Mouse (Mus musculus) midbrain, embryonic 13.5 days (tissue): Measurements from ENCODE around the gene Sh3bp5. TPM values are rescaled to one million over a fixed set of nuclear protein-coding genes. Genes with fewer than 3 reads are reported as not detected.

Experiments used
- ATAC-seq: fragments of 200-750 bp; cut with Nextera tagmentation; 2 replicates; pipeline ENCODE4 v1.8.0; 2017; ENCODE audit warnings: mild to moderate bottlenecking, moderate TSS enrichment, moderate library complexity
- H3K27ac ChIP-seq: fragments of 300-500 bp; sonication (generic); 2 replicates; pipeline ENCODE4 v1.5.1; 2015; ENCODE audit warnings: inconsistent platforms, mild to moderate bottlenecking, moderate library complexity
- H3K27me3 ChIP-seq: fragments of 300-500 bp; sonication (generic); 2 replicates; pipeline ENCODE4 v1.6.1; 2015; ENCODE audit warnings: mild to moderate bottlenecking, inconsistent platforms
- H3K36me3 ChIP-seq: fragments of 300-500 bp; sonication (generic); 2 replicates; pipeline ENCODE4 v1.6.1; 2015; ENCODE audit warnings: mild to moderate bottlenecking, inconsistent platforms
- H3K4me1 ChIP-seq: fragments of 300-500 bp; sonication (generic); replicated peaks from 2 replicates; pipeline ENCODE4 v1.6.1; 2015; ENCODE audit warnings: inconsistent platforms
- H3K4me2 ChIP-seq: fragments of 300-500 bp; sonication (generic); replicated peaks from 2 replicates; pipeline ENCODE4 v1.6.1; 2015; ENCODE audit warnings: moderate library complexity, mild to moderate bottlenecking, inconsistent platforms
- H3K4me3 ChIP-seq: fragments of 300-500 bp; sonication (generic); replicated peaks from 2 replicates; pipeline ENCODE4 v1.5.1; 2015; ENCODE audit warnings: mild to moderate bottlenecking, inconsistent platforms
- H3K9ac ChIP-seq: fragments of 300-500 bp; sonication (generic); replicated peaks from 2 replicates; pipeline ENCODE4 v1.6.1; 2015; ENCODE audit warnings: mild to moderate bottlenecking, inconsistent platforms
- H3K9me3 ChIP-seq: fragments of 300-500 bp; sonication (generic); 2 replicates; pipeline ENCODE4 v1.6.1; 2016; ENCODE audit warnings: mild to moderate bottlenecking, inconsistent platforms
- WGBS: fragments of 180-500 bp; shearing (Covaris S2); methylation state at CpG from one replicate; pipeline ENCODE4 v1.1.7; 2015; 5-methylcytosine and 5-hydroxymethylcytosine counted together
- polyA plus RNA-seq: library from polyadenylated mRNA; unstranded; fragments of >200 nt; fragmentation: Nextera tagmentation; extraction: Ambion mirVana; gene quantifications from 2 replicates; pipeline ENCODE4 v1.2.1, GENCODE M21; 2015

Sh3bp5 gene
- polyA plus RNA-seq, 1 experiment from 2014 or later = 111 TPM

DNA sequence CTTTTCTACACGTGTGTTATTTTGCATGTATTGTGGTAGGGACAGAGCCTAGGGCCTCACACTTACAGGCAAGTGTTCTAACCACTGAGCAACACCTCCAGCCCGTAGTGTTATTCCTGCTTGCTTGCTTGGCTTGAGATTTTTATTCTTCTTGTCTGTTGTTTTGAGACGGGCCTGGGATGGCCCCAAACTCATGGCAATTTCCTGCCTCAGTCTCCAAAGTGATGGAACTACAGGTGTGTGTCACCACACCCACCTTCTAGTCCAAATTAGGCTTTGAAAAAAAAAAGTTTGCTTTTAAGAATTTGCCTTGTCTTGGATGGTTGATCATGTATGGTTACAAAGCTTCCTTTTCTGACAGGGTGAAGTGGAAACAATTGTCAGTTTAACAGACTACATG is 19.5 kb downstream of the Sh3bp5 start:
- Histone ChIP-seq H3K27me3 (no peaks in the 10 kb centered on the region), H3K36me3 (peaks cover under 1% of the 10 kb centered on the region; the same call in 1 of the 2 replicates), H3K9me3 (no peaks in the 10 kb centered on the region), H3K4me2 (no peak overlapping the region), H3K4me3 (no peak overlapping the region), H3K27ac (no peak overlapping the region), H3K9ac (no peak overlapping the region), H3K4me1 (peaks cover 33% of the 10 kb centered on the region)
- no peak for ATAC-seq
- 76% methylated on average over 3 of the region's 3 CpGs for WGBS

DNA sequence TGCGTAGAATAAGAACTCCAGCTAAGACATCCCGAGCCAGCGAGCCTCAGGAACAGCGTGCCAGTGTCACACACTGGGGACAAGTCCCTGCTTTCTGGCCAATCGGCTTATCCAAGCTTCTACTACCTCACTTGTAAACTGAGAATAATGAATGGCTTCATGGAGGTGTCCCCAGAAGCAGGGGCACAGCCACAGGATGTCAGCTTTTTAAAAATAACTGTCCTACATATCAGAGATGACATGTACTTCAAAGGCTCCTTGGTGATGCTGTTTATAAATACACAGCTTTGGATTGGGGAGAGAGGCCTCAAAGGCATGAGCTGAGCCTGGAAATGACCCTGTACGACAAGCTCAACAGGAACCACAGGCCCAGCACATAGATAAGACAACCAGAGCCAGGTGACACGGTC is 20.9 kb downstream of the Sh3bp5 start:
- no peak for ATAC-seq
- H3K9ac ChIP-seq = no peak overlapping the region
- no peaks in the 10 kb centered on the region for H3K27me3 ChIP-seq
- no peak overlapping the region for H3K27ac ChIP-seq
- H3K9me3 ChIP-seq = no peaks in the 10 kb centered on the region
- peaks cover 27% of the 10 kb centered on the region for H3K4me1 ChIP-seq
- no peak overlapping the region for H3K4me2 ChIP-seq
- peaks cover 15% of the 10 kb centered on the region for H3K36me3 ChIP-seq
- H3K4me3 ChIP-seq = no peak overlapping the region
- 81% methylated on average over 7 of the region's 7 CpGs for WGBS

DNA sequence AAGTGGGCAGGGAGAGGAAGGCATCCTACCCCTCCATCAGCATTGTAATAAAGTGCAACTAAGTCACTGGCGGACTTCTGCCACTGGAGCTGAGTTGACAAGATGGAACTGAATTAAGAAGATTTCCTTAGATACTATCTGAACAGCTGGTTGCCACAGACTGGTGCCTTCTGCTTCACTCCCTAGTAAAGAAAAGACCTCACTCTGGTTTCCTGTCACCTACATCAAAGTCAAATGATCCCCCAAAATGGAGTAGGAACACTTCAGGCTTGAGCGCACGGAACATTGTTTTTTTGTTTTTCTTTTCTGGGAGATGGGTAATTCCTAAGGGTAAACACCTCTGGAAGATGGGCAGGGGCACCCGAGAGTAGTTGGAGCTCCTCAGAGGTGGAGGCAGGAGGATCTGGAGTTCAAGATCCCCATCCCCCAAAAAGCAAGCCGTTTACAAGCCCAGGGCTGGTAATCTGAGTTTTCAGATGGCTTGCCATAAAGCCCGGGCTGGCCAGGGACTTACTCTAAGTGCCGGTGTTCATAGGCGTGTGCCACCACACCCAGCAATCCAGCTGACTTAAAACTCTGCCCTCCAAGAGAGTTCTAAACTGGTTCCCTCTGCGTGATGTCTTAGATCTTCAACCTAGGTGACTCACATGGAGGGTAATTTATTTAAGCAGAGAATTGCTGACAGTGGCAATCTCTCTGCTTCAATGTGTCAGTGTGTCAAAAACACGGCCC is 21.5 kb downstream of the Sh3bp5 start:
- no peak overlapping the region for H3K4me2 ChIP-seq
- peaks cover 27% of the 10 kb centered on the region for H3K4me1 ChIP-seq
- H3K27ac ChIP-seq = no peak overlapping the region
- H3K9ac ChIP-seq = no peak overlapping the region
- WGBS = 80% methylated on average over 10 of the region's 10 CpGs
- H3K27me3 ChIP-seq = no peaks in the 10 kb centered on the region
- ATAC-seq = no peak
- no peak overlapping the region for H3K4me3 ChIP-seq
- H3K9me3 ChIP-seq = no peaks in the 10 kb centered on the region
- peaks cover 15% of the 10 kb centered on the region for H3K36me3 ChIP-seq

DNA sequence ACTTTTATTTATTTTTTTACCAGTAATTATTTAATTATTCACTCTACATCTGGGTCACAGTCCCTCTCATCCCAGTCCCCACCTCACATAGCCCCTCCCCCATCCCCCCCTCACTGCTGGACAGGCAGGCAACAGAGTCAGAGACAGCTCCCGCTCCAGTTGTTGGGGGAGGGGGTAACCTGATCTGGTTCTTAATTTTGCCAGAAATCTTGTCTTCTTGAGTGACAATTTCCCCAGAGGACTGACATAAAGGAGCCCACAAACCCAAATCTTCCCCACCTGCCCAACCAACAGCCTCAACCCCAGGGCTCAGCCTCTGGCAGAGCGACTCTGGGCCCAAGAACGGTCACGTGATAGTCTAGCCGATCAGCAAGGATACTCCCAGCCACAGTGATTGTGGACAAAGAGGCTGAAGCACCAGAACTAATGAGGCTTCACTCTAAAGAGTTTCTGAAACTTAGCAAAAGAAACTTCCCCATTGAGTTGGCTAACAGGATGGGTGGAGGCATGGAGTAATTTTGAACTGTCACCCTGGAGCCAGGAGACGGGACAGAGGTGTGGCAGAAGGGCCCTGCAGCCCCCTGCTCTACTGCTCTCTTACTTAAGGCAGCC is 22.3 kb downstream of the Sh3bp5 start:
- H3K4me1 ChIP-seq = peaks cover 24% of the 10 kb centered on the region
- peaks cover 15% of the 10 kb centered on the region for H3K36me3 ChIP-seq
- no peaks in the 10 kb centered on the region for H3K9me3 ChIP-seq
- no peak overlapping the region for H3K27ac ChIP-seq
- ATAC-seq = no peak
- H3K27me3 ChIP-seq = no peaks in the 10 kb centered on the region
- WGBS = 18% methylated on average over 6 of the region's 6 CpGs
- no peak overlapping the region for H3K9ac ChIP-seq
- H3K4me3 ChIP-seq = no peak overlapping the region
- no peak overlapping the region for H3K4me2 ChIP-seq

DNA sequence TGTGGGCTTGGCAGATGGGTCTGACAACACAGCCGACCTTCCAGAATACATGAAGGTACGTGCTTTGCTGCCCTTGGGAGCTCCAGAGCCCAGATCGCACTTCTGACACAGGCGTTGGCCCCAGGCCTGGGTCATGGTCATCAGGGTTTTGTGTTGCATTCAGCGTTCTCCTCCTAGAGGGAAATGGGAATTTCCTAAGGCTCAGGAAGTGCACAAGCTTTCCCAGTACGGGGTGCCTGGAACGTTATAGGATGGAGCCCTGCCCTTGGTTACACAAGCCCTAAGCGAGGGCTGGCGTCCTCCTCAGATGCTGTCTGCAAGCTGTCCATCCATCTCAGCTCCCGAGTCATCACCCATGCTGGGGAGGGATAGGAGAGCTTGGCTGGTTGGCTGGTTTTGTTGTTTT is 23.2 kb downstream of the Sh3bp5 start:
- Histone ChIP-seq H3K9me3 (no peaks in the 10 kb centered on the region), H3K4me2 (no peak overlapping the region), H3K9ac (no peak overlapping the region), H3K27ac (no peak overlapping the region), H3K4me3 (no peak overlapping the region), H3K36me3 (peaks cover 19% of the 10 kb centered on the region), H3K27me3 (no peaks in the 10 kb centered on the region), H3K4me1 (peaks cover 24% of the 10 kb centered on the region)
- no peak for ATAC-seq
- 85% methylated on average over 10 of the region's 10 CpGs for WGBS

DNA sequence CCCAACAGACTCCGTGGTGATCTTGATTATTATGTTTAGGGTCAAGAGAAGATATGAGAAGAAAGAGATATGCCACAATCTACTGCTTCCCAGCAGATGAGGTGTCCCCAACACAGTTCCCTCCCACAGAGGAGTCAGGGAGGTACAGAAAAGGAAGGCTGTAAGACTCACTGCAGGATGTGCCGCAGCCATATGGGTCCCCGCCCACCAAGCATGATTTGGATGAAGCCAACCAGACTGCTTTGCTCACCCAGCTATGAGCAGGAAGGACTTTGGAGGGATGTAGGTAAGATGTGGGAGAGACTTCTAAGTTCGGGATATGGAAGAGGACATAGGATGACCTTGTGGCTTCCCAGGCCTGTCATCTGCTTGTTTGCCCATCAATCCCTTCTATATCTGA is 25.1 kb downstream of the Sh3bp5 start:
- peaks cover 33% of the 10 kb centered on the region for H3K36me3 ChIP-seq
- 91% methylated on average over 4 of the region's 4 CpGs for WGBS

DNA sequence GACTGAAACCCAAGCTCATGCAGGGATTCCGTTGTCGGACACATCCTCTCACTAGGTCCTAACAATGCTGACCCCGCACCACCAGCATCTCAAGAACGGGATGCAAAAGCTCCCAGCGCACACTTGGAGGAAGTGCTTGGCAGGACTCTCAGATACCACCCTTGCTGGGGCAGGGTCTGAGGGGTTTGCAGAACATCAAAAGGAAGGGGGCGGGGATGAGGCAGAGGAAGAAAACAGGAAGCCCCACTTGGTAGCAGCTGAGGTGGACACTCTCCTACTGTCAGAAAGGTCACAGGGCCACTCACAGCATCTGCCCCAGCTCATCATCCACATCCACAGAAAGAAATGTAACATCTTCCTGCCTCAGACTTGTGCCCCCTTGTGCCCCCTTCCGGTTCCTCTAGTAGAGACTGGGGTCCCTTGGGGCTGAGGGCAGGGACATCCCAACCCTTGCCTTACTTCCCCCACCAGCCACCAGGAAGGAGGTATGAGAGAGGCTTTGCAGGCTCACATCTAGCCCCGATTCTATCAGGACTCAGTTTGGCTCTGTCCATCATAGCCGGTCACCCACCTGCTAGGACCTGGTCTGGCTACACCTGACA is 25.7 kb downstream of the Sh3bp5 start:
- peaks cover 22% of the 10 kb centered on the region for H3K4me1 ChIP-seq
- H3K9me3 ChIP-seq = no peaks in the 10 kb centered on the region
- H3K27me3 ChIP-seq = no peaks in the 10 kb centered on the region
- ATAC-seq = no peak
- peaks cover 35% of the 10 kb centered on the region for H3K36me3 ChIP-seq
- H3K27ac ChIP-seq = no peak overlapping the region
- no peak overlapping the region for H3K9ac ChIP-seq
- 86% methylated on average over 9 of the region's 9 CpGs for WGBS
- no peak overlapping the region for H3K4me3 ChIP-seq
- H3K4me2 ChIP-seq = no peak overlapping the region

More for the DNA sequence above, 25.1 kb downstream of the Sh3bp5 start:
- H3K27me3 ChIP-seq = no peaks in the 10 kb centered on the region
- H3K27ac ChIP-seq = no peak overlapping the region
- no peak for ATAC-seq
- H3K4me1 ChIP-seq = peaks cover 24% of the 10 kb centered on the region
- H3K9me3 ChIP-seq = no peaks in the 10 kb centered on the region
- H3K4me3 ChIP-seq = no peak overlapping the region
- no peak overlapping the region for H3K9ac ChIP-seq
- H3K4me2 ChIP-seq = no peak overlapping the region

DNA sequence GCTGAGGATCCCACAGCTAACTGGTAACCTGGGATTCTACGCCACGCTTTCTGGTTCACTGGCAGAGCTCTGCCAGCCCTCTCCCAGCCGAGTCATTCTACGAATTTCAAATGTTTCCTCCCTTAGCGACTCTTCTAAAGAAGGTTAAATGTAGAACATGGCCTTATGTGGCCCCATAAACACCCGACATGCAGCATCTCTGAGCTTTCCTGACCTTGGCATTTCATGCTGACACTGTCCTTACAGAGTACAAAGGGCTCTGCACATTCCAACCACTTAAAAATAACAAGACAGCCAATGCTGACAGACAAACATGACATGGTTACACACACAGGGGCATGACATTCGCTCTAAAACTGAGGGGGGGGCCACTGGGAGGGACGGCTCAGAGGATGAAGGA is 27.2 kb downstream of the Sh3bp5 start:
- Histone ChIP-seq H3K27ac (no peak overlapping the region), H3K9ac (no peak overlapping the region), H3K4me3 (no peak overlapping the region), H3K27me3 (no peaks in the 10 kb centered on the region), H3K36me3 (peaks cover 35% of the 10 kb centered on the region), H3K4me1 (peaks cover 16% of the 10 kb centered on the region), H3K9me3 (no peaks in the 10 kb centered on the region), H3K4me2 (no peak overlapping the region)
- 65% methylated on average over 8 of the region's 8 CpGs for WGBS
- no peak for ATAC-seq

DNA sequence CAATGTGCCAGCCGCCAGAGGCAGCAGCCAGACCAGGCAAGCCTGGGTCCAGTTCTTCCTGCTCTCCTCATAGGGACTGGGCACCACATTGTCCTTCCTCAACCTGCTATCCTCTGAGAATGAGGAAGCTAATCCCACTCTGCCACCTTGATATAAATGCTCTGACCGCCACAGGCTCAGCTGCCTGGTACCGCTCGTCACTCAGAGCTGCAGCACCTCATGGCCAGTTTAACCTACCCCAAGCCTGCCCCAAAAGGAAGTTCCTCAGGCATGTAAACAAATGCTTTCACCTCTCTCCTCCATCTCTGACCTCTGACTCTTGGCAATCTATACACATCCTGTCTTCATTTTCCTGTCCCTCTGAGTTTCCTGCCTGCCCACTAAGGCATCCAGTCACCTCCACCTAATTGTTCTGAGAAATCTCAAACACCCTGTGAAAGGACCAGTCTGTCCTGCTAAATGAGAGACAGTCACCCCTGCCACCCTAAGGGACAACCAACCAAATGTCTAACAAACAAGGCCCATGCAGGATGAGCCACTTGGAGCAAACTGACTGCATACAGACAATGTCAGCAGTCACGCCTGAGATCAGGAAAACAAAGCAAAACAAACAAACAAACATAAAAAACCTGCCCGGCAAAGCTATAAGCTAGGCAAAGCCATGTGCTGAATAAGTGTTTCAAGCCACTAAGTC is 27.8 kb downstream of the Sh3bp5 start:
- Histone ChIP-seq H3K36me3 (peaks cover 38% of the 10 kb centered on the region), H3K27me3 (no peaks in the 10 kb centered on the region), H3K9ac (no peak overlapping the region), H3K4me1 (peaks cover 10% of the 10 kb centered on the region; the same call in 1 of the 2 replicates), H3K27ac (no peak overlapping the region), H3K9me3 (no peaks in the 10 kb centered on the region), H3K4me3 (no peak overlapping the region), H3K4me2 (no peak overlapping the region)
- no peak for ATAC-seq
- 74% methylated on average over 6 of the region's 6 CpGs for WGBS

DNA sequence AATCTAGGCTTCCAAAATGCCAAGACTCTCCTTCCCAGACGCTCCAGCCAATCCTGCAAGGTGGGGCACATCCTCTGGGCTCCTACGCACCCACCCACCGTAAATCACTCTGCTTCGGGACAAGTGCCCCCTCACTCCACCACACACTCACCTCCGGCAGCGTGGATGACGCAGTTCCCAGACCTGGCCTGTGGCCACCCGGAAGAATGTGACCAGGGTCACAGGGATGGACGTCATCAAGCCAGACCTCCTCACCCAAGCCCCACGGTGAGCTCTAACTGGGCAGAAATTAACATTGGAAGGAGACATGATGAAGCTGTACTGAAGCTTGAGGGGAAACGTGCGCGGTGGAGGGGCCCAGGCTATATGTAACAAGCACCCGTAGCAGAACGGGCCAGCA is 28.7 kb downstream of the Sh3bp5 start:
- ATAC-seq = no peak
- Histone ChIP-seq H3K4me1 (peaks cover 2% of the 10 kb centered on the region; the same call in 1 of the 2 replicates), H3K9me3 (no peaks in the 10 kb centered on the region), H3K27ac (no peak overlapping the region), H3K4me3 (no peak overlapping the region), H3K9ac (no peak overlapping the region), H3K36me3 (peaks cover 43% of the 10 kb centered on the region), H3K27me3 (no peaks in the 10 kb centered on the region), H3K4me2 (no peak overlapping the region)
- WGBS = 90% methylated on average over 15 of the region's 15 CpGs

DNA sequence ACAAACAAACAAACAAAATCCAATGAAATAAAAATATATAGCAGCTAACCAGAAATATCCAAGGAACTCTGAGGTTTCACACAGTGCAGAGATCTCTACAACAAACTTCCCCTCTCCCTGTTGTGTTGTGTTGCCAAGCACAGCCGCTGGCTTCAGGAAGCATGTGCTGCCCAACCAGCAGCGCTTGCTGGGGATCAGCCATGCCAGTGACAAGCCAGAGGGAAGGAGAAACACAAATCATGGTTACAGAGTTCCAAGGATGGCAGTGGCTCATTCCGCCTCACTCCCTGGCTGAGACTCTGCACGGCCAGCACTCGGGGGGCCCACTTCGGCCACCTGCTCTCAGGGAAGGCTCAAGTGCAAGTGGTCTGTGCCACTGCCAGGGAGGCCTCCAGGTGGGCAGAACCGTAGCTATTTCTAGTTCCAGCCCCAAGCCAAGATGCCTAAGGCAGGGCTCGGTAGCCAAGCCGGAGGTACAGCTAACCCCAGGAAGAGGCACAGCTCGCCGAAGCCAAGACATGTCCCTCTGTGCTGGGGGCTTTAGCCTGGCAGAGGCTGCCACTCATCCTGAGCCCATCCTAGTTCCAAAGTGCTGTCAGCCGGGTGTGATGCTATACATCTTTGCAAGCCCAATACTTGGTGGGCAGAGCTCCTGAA is 29.6 kb downstream of the Sh3bp5 start:
- no peak overlapping the region for H3K9ac ChIP-seq
- no peaks in the 10 kb centered on the region for H3K4me1 ChIP-seq
- H3K4me3 ChIP-seq = no peak overlapping the region
- H3K36me3 ChIP-seq = peaks cover 41% of the 10 kb centered on the region
- WGBS = 88% methylated on average over 12 of the region's 12 CpGs
- H3K4me2 ChIP-seq = no peak overlapping the region
- H3K27ac ChIP-seq = no peak overlapping the region
- no peaks in the 10 kb centered on the region for H3K9me3 ChIP-seq
- no peak for ATAC-seq
- no peaks in the 10 kb centered on the region for H3K27me3 ChIP-seq

DNA sequence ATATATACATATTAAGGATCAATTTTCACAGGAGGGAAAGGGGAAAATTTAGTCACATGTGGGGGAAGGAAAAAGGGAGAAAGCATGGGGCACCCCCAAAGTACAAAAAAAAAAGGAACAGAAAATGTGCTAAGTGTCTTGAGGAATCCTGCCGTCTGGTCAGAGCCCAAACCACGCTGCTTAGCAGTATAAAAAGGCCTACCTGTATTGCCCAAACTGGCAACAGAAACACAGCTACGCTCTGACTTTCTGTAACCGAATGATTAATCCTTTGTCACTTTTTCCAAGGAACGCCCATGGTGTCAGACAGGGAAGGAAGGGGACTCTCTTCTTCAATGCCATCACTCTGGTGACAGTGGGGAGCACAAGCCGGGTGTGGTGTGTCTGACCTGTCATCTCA is 30.2 kb downstream of the Sh3bp5 start:
- Histone ChIP-seq H3K36me3 (peaks cover 34% of the 10 kb centered on the region), H3K4me2 (no peak overlapping the region), H3K27me3 (no peaks in the 10 kb centered on the region), H3K27ac (no peak overlapping the region), H3K4me1 (no peaks in the 10 kb centered on the region), H3K4me3 (no peak overlapping the region), H3K9me3 (no peaks in the 10 kb centered on the region), H3K9ac (no peak overlapping the region)
- 85% methylated on average over 6 of the region's 6 CpGs for WGBS
- no peak for ATAC-seq
